Mouse (Mus musculus) megakaryocyte, embryonic 14.5 days (primary cell): ENCODE results near the gene Olfr478. TPM values are rescaled to one million over a fixed set of nuclear protein-coding genes. Genes with fewer than 3 reads are reported as not detected.
"Not testable (repeated sequence)": the region's sequence is repeated elsewhere in the genome, so short reads cannot be mapped to it uniquely, and the experiment has no call there.

Source experiments
- H3K27me3 ChIP-seq: replicated peaks from 2 replicates; pipeline ENCODE3; 2012; ENCODE audit warnings: inconsistent platforms
- H3K36me3 ChIP-seq: replicated peaks from 2 replicates; pipeline ENCODE3; 2012; ENCODE audit warnings: low read length, inconsistent platforms, mixed read lengths
- H3K4me1 ChIP-seq: 2 replicates; pipeline ENCODE4 v1.6.1; 2012; ENCODE audit warnings: inconsistent platforms
- H3K4me3 ChIP-seq: replicated peaks from 2 replicates; pipeline ENCODE3; 2012; ENCODE audit warnings: moderate library complexity, mild to moderate bottlenecking, inconsistent platforms
- H3K9me3 ChIP-seq: 2 replicates; pipeline ENCODE4 v1.6.1; 2012; ENCODE audit warnings: inconsistent platforms
- FLI1 ChIP-seq: IDR thresholded peaks from 2 replicates; pipeline ENCODE4 v1.6.1; 2012; ENCODE audit warnings: low read length, inconsistent platforms, mixed read lengths
- GATA1 ChIP-seq: IDR thresholded peaks from 3 replicates; pipeline ENCODE4 v1.6.1; 2012; ENCODE audit warnings: mixed read lengths, low read length, inconsistent platforms, borderline replicate concordance
- polyA plus RNA-seq: library from polyadenylated mRNA; stranded (reverse); fragments of >175 nt; gene quantifications from 2 replicates; pipeline ENCODE4 v1.2.3, GENCODE M21; 2012; ENCODE audit warnings: low replicate concordance; ENCODE audit not compliant: insufficient read depth

The Olfr478 gene
- polyA plus RNA-seq: not detected in 2 replicates

DNA sequence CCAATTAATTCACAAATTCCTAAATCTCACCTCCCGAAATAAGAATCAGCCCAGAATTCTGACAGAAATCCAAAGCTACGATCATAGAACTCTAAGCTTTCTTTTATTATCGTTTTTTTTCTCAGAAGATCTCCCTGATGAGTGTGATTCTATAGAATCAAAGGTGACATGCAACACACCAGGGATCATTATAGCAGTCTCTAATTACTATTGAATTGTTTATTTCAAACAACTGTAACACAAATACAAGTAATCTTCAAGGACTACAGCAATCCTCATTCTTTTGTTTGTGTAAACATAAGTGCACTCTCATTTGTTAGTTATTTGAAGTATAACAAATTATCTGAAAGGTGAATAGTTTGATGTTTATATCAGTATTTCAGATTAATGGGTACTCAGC is at the start of gene Olfr478:
Olfr478 (minus strand) TSS at position 101 of the 400 bp plus-strand sequence.
- Histone ChIP-seq H3K36me3 (no peaks in the 10 kb centered on the region), H3K4me3 (no peak within 1 kb of the TSS), H3K27me3 (no peaks in the 10 kb centered on the region), H3K4me1 (no peaks in the 10 kb centered on the region), H3K9me3 (peaks cover 17% of the 10 kb centered on the region)
- no peak for TF ChIP-seq GATA1
- no peak for TF ChIP-seq FLI1

DNA sequence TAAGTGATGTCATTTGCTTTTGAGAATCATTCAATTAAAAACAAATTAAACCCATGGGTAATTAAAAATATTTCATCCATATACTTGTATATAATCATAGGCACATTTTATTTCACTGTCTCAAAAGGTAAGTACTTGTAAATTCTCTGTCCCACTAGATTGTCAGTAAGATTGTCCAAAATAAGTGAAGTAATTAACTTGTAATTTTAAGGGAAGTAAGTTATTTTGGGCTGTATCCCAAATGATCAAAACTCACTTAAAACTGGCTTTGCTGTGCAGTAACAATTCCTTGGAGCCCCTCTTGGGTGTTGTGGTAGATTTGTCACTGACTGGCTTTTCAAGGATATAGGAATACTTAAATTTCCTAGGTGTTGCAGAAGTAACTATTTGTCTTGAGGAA is 45.8 kb upstream of the Olfr478 start, which contains the start of gene Olfr481:
Olfr481 (plus strand) TSS at position 301 of the 400 bp plus-strand sequence.
- no peaks in the 10 kb centered on the region for H3K36me3 ChIP-seq
- TF ChIP-seq GATA1: no peak
- TF ChIP-seq FLI1: no peak
- no peaks in the 10 kb centered on the region for H3K27me3 ChIP-seq

DNA sequence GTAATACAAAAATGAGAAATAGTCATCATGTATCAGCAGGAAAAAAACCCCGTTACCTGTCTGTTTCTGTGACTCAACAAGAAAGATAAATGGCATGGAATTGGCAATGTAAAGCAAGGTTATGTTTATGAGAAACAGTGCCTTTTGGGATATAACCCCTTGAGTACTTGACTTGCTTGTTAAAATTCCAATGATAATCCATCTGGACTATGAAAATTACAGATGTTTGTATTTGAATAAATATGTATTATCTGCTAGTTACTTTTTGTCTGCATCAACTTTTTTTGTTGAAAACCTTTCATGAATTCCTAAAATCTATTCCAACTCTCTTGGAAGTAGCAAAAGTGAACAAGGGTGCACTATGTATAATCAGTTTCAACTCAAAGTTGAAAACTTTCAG is 33.5 kb upstream of the Olfr478 start, which contains the start of gene Olfr480:
Olfr480 (minus strand) TSS at position 101 of the 400 bp plus-strand sequence.
- peaks cover 6% of the 10 kb centered on the region; the same call in 1 of the 2 replicates for H3K9me3 ChIP-seq
- TF ChIP-seq GATA1: no peak
- no peak for TF ChIP-seq FLI1
- no peaks in the 10 kb centered on the region for H3K36me3 ChIP-seq
- no peaks in the 10 kb centered on the region for H3K27me3 ChIP-seq
- no peak within 1 kb of the TSS for H3K4me3 ChIP-seq
- H3K4me1 ChIP-seq: no peaks in the 10 kb centered on the region

More for the DNA sequence above, 45.8 kb upstream of the Olfr478 start, which contains the start of gene Olfr481:
- H3K9me3 ChIP-seq: peaks cover 7% of the 10 kb centered on the region; the same call in 1 of the 2 replicates
- H3K4me1 ChIP-seq: no peaks in the 10 kb centered on the region
- no peak within 1 kb of the TSS for H3K4me3 ChIP-seq

DNA sequence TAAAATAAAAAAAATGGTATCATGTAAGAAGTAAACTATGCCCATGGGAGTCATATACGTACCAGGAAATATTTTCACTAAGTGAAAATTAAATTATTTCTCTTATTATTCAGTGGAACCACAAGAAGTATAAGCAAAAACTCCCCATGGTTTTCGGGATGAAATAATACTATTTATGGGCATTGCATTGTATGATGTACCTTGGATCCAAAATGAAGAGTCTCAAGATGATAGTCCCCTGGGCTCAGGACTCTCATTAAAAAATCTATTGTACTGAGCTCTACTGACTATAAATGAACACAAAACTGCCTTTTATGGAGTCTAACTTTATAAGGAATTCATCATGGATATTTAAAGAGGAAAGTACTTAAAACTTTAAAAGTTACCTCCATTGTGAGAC is 16.6 kb upstream of the Olfr478 start, which contains the start of gene Olfr479:
Olfr479 (plus strand) TSS at position 301 of the 400 bp plus-strand sequence.
- no peak for TF ChIP-seq GATA1
- TF ChIP-seq FLI1: no peak
- H3K36me3 ChIP-seq: no peaks in the 10 kb centered on the region
- H3K4me1 ChIP-seq: no peaks in the 10 kb centered on the region
- no peaks in the 10 kb centered on the region for H3K27me3 ChIP-seq
- 0 out of 2 replicates have a peak, but pooled peaks cover 3% of the 10 kb centered on the region for H3K9me3 ChIP-seq
- no peak within 1 kb of the TSS for H3K4me3 ChIP-seq

DNA sequence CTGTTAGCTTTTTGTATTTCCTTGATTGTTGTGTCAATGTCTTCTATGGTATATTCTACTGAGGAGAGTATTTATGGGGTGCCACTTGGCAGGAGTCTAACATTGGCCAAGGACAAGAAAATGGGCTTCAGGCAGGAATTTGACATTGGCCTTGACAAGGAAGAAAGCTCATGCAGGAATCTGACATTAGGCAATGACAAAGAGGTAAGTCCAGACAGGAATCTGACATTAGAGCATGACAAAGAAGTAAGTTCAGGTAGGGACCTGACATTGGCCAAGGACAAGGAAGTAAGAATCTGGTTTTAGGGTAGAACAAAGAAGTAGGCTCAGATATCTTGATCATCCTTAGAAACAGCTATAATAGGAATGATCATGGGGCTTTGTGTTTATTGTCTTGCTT is 19.5 kb downstream of the Olfr478 start:
- not testable (repeated sequence) for H3K4me3 ChIP-seq, H3K27me3 ChIP-seq, H3K36me3 ChIP-seq, H3K9me3 ChIP-seq, H3K4me1 ChIP-seq

DNA sequence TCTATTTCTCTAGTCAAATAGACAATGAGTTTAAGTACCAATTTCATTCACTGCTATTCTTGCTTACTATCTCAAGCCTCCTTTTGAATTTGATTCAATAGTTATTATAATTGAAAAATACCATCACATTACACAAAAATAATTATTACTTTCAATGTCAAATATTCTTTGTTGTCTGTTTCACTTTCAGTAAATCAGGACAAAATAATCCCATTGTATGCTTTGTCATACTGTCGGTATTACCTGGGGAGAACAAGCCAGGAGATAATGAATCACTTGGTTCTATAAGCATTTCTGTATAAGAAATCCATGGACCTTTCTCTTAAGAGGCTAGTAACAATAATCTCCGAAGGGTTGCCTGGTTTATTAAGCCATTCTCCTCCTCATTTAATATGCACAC is 47.4 kb downstream of the Olfr478 start, which contains the start of gene Olfr477:
Olfr477 (plus strand) TSS at position 301 of the 400 bp plus-strand sequence.
- Histone ChIP-seq H3K36me3 (no peaks in the 10 kb centered on the region), H3K9me3 (peaks cover 2% of the 10 kb centered on the region; the same call in 1 of the 2 replicates)

More for the DNA sequence above, 47.4 kb downstream of the Olfr478 start, which contains the start of gene Olfr477:
- TF ChIP-seq FLI1: no peak
- no peak for TF ChIP-seq GATA1
- H3K27me3 ChIP-seq: no peaks in the 10 kb centered on the region
- H3K4me3 ChIP-seq: no peak within 1 kb of the TSS
- H3K4me1 ChIP-seq: no peaks in the 10 kb centered on the region

Other genes starting within 250 kb of the Olfr478 start
- gene Ovch2, start 232.8 kb downstream of the Olfr478 start, polyA plus RNA-seq: not detected in 2 replicates
- gene Olfr467, start 221.7 kb downstream of the Olfr478 start, polyA plus RNA-seq: not detected in 2 replicates
- gene Olfr469, start 208.4 kb downstream of the Olfr478 start, polyA plus RNA-seq: not detected in 2 replicates
- gene Olfr470, start 186.5 kb downstream of the Olfr478 start, polyA plus RNA-seq: not detected in 2 replicates
- gene Olfr472, start 136.1 kb downstream of the Olfr478 start, polyA plus RNA-seq: not detected in 2 replicates
- gene Olfr473, start 103.5 kb downstream of the Olfr478 start, polyA plus RNA-seq: 2.0 TPM in 1 of 2 replicates, not detected in the other
- not detected in 2 replicates for gene Olfr474, start 79.3 kb downstream of the Olfr478 start, polyA plus RNA-seq
- not detected in 2 replicates for gene Olfr476, start 69.2 kb downstream of the Olfr478 start, polyA plus RNA-seq
- not detected in 2 replicates for gene Olfr477, start 47.3 kb downstream of the Olfr478 start, polyA plus RNA-seq
- not detected in 2 replicates for gene Olfr479, start 16.7 kb upstream of the Olfr478 start, polyA plus RNA-seq
- not detected in 2 replicates for gene Olfr480, start 33.4 kb upstream of the Olfr478 start, polyA plus RNA-seq
- 0.02 TPM in 1 of 2 replicates, not detected in the other for gene Olfr481, start 45.9 kb upstream of the Olfr478 start, polyA plus RNA-seq
- gene Olfr482, start 63.6 kb upstream of the Olfr478 start, polyA plus RNA-seq: not detected in 2 replicates
- gene Olfr483, start 66.9 kb upstream of the Olfr478 start, polyA plus RNA-seq: not detected in 2 replicates
- not detected in 2 replicates for gene Olfr484, start 93.5 kb upstream of the Olfr478 start, polyA plus RNA-seq
- not detected in 2 replicates for gene Olfr485, start 125.9 kb upstream of the Olfr478 start, polyA plus RNA-seq
- not detected in 2 replicates for gene Olfr486, start 138.8 kb upstream of the Olfr478 start, polyA plus RNA-seq
- not detected in 2 replicates for gene Olfr487, start 180.6 kb upstream of the Olfr478 start, polyA plus RNA-seq
- gene Olfr488, start 224.4 kb upstream of the Olfr478 start, polyA plus RNA-seq: not detected in 2 replicates